In the genomic region with DNA sequence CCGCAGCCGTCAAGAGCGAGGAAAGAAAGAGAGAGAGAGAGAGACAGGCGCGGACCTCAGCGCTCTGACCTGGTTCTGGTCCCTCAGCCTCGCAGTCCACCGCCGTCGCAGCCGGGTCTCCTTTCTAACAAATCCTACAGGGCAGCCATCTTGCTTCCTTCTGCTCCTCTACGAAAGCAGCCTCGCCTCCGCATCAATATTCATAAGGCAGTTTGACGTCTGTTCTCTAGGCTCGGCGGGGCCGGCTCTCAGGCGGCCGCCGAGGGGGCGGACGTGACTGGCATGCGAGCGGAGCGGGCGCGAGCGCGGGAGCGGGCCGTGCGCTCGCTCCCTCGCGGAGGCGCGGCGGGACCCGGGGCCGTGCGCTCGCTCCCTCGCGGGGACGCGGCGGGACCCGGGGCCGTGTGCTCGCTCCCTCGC, we compare ENCODE assay signal across 8 mouse cellular contexts. TPM values are rescaled to one million over a fixed set of nuclear protein-coding genes. Genes with fewer than 3 reads are reported as not detected.
DNase-seq lines count a peak whose midpoint lies in the region; ATAC-seq and TF ChIP-seq lines count a peak whose summit lies in the region.

No protein-coding gene starts in this region.

- 0% methylated on average over 43 of the region's 52 CpGs for WGBS in embryonic facial prominence, embryonic 11.5 days
- WGBS in heart, adult 2 months: under 1% methylated on average over 52 of the region's 52 CpGs
- WGBS in limb, embryonic 13.5 days: 0% methylated on average over 48 of the region's 52 CpGs
- under 1% methylated on average over 50 of the region's 52 CpGs for WGBS in midbrain, embryonic 15.5 days
- under 1% methylated on average over 52 of the region's 52 CpGs for WGBS in spleen, adult 2 months

- peak overlapping the region; percentile 76 for H3K27ac ChIP-seq in embryonic facial prominence, embryonic 11.5 days (replicated peaks; ENCODE audit: low read depth, low read length)
- H3K27ac ChIP-seq in heart, adult 2 months: peak overlapping the region; percentile 93
- peak overlapping the region; percentile 94 for H3K27ac ChIP-seq in limb, embryonic 13.5 days
- peak overlapping the region; percentile 94 for H3K27ac ChIP-seq in midbrain, embryonic 15.5 days
- H3K27ac ChIP-seq in spleen, adult 2 months (ENCODE audit: insufficient read depth, low read length): peak overlapping the region; percentile 88

- peak overlapping the region; percentile 75 for H3K4me3 ChIP-seq in erythroblast, embryonic 14.5 days (replicated peaks)
- peak overlapping the region; percentile 73 for H3K4me3 ChIP-seq in embryonic facial prominence, embryonic 11.5 days (ENCODE audit: low read depth, low read length)
- peak overlapping the region; percentile 95 for H3K4me3 ChIP-seq in heart, adult 2 months
- peak overlapping the region; percentile 78 for H3K4me3 ChIP-seq in limb, embryonic 13.5 days
- H3K4me3 ChIP-seq in midbrain, embryonic 15.5 days: peak overlapping the region; percentile 83
- peak overlapping the region; percentile 99 for H3K4me3 ChIP-seq in spleen, adult 2 months (ENCODE audit: extremely low read depth, insufficient read depth, insufficient read length)

- peaks cover 13% of the 10 kb centered on the region for H3K4me1 ChIP-seq in erythroblast, embryonic 14.5 days (ENCODE audit: control insufficient read depth)
- no peaks in the 10 kb centered on the region for H3K4me1 ChIP-seq in embryonic facial prominence, embryonic 11.5 days (ENCODE audit: control insufficient read depth, insufficient read depth, low read length)
- H3K4me1 ChIP-seq in heart, adult 2 months (ENCODE audit: control insufficient read depth, insufficient read depth, low read length): peaks cover 4% of the 10 kb centered on the region
- H3K4me1 ChIP-seq in limb, embryonic 13.5 days: peaks cover 18% of the 10 kb centered on the region
- peaks cover 24% of the 10 kb centered on the region for H3K4me1 ChIP-seq in midbrain, embryonic 15.5 days
- H3K4me1 ChIP-seq in spleen, adult 2 months (ENCODE audit: control insufficient read depth, insufficient read depth, insufficient read length): peaks cover 5% of the 10 kb centered on the region

- TF ChIP-seq EP300 in heart, adult 2 months (IDR thresholded peaks at IDR 0.05; ENCODE audit: insufficient read depth, low read depth, low read length): 0 out of 2 replicates have a peak, but pooled peaks have one; percentile 39

- no peaks in the 10 kb centered on the region for H3K9me3 ChIP-seq in erythroblast, embryonic 14.5 days (ENCODE audit: control insufficient read depth, low read length)
- no peaks in the 10 kb centered on the region for H3K9me3 ChIP-seq in embryonic facial prominence, embryonic 11.5 days (replicated peaks; ENCODE audit: control insufficient read depth, low read length)
- no peaks in the 10 kb centered on the region for H3K9me3 ChIP-seq in limb, embryonic 13.5 days
- H3K9me3 ChIP-seq in midbrain, embryonic 15.5 days: no peaks in the 10 kb centered on the region

- TF ChIP-seq POLR2A in heart, adult 2 months (IDR thresholded peaks at IDR 0.05; ENCODE audit: insufficient read depth, low read depth, low read length): peak; percentile 91
- TF ChIP-seq POLR2A in spleen, adult 2 months (IDR thresholded peaks at IDR 0.05; ENCODE audit: low read depth, low read length): peak; percentile 66

- intact Hi-C loops in heart, adult 2 months (cut with DNase I): loop anchor here (5.0 kb wide), 2 partner anchors 232 to 1982 kb away; a partner anchor contains a TSS

- TF ChIP-seq CTCF in heart, adult 2 months (IDR thresholded peaks at IDR 0.05): no peak
- TF ChIP-seq CTCF in spleen, adult 2 months (IDR thresholded peaks at IDR 0.05; ENCODE audit: extremely low read depth, insufficient read depth, insufficient read length, insufficient replicate concordance): no peak

- peaks cover 15% of the 10 kb centered on the region for H3K27me3 ChIP-seq in erythroblast, embryonic 14.5 days (ENCODE audit: control insufficient read depth)
- H3K27me3 ChIP-seq in embryonic facial prominence, embryonic 11.5 days (ENCODE audit: control insufficient read depth, insufficient read depth, low read length): no peaks in the 10 kb centered on the region
- H3K27me3 ChIP-seq in heart, adult 2 months (ENCODE audit: control insufficient read depth, insufficient read depth, low read length): no peaks in the 10 kb centered on the region
- H3K27me3 ChIP-seq in limb, embryonic 13.5 days: no peaks in the 10 kb centered on the region
- no peaks in the 10 kb centered on the region for H3K27me3 ChIP-seq in midbrain, embryonic 15.5 days (replicated peaks)
- H3K27me3 ChIP-seq in spleen, adult 2 months (ENCODE audit: control insufficient read depth, insufficient read depth, low read length): no peaks in the 10 kb centered on the region

- H3K4me2 ChIP-seq in embryonic facial prominence, embryonic 11.5 days (ENCODE audit: low read depth, low read length): peak overlapping the region; percentile 69
- peak overlapping the region; percentile 74 for H3K4me2 ChIP-seq in limb, embryonic 13.5 days (replicated peaks)
- peak overlapping the region; percentile 89 for H3K4me2 ChIP-seq in midbrain, embryonic 15.5 days

- peak overlapping the region; percentile 88 for H3K9ac ChIP-seq in embryonic facial prominence, embryonic 11.5 days (replicated peaks; ENCODE audit: low read length)
- H3K9ac ChIP-seq in heart, adult 2 months (ENCODE audit: low read depth, low read length): peak overlapping the region; percentile 77
- H3K9ac ChIP-seq in limb, embryonic 13.5 days: peak overlapping the region; percentile 85
- H3K9ac ChIP-seq in midbrain, embryonic 15.5 days: peak overlapping the region; percentile 79

- peak; percentile 94 for DNase-seq in embryonic facial prominence, embryonic 11.5 days (ENCODE audit: low spot score)
- DNase-seq in heart, adult 2 months: peak; percentile 84 to 93
- peak; percentile 89 to 90 for DNase-seq in kidney, adult 8-10 months
- DNase-seq in spleen, adult 2 months (ENCODE audit: low read depth in 1 of 2, low spot score in 2 of 2): peak; percentile 77

- H3K36me3 ChIP-seq in erythroblast, embryonic 14.5 days (ENCODE audit: control insufficient read depth): no peaks in the 10 kb centered on the region
- no peaks in the 10 kb centered on the region for H3K36me3 ChIP-seq in embryonic facial prominence, embryonic 11.5 days (replicated peaks; ENCODE audit: control insufficient read depth, insufficient read depth, low read depth, low read length)
- peaks cover 3% of the 10 kb centered on the region for H3K36me3 ChIP-seq in heart, adult 2 months (ENCODE audit: control insufficient read depth, insufficient read depth, low read length)
- H3K36me3 ChIP-seq in limb, embryonic 13.5 days: no peaks in the 10 kb centered on the region
- no peaks in the 10 kb centered on the region for H3K36me3 ChIP-seq in midbrain, embryonic 15.5 days (replicated peaks)
- no peaks in the 10 kb centered on the region for H3K36me3 ChIP-seq in spleen, adult 2 months (ENCODE audit: control insufficient read depth, insufficient read depth, low read length)

- ATAC-seq in erythroblast, adult 5-6 weeks (replicated peaks; ENCODE audit: low FRiP score, poor library complexity, severe bottlenecking): no peak; the same call in 1 of the 2 replicates
- peak; percentile 95 for ATAC-seq in embryonic facial prominence, embryonic 11.5 days (replicated peaks; ENCODE audit: insufficient number of reproducible peaks, low FRiP score, low TSS enrichment, low read depth)
- ATAC-seq in limb, embryonic 13.5 days (ENCODE audit: low FRiP score, low read depth): peak; percentile 95
- peak; percentile 98 for ATAC-seq in midbrain, embryonic 15.5 days (replicated peaks)

- H3K79me2 ChIP-seq in heart, adult 2 months (replicated peaks; ENCODE audit: control insufficient read depth, insufficient read depth, low read length): peaks cover 3% of the 10 kb centered on the region; the same call in 1 of the 2 replicates

RNA-seq across cellular contexts. Expression of a gene that starts 0.8 kb away (rescaled TPM):
- 0.01 and 0.05 TPM in 2 replicates for polyA plus RNA-seq in erythroblast, embryonic 14.5 days (2012)
- 9.4 and 12.7 TPM in 2 replicates for total RNA-seq in erythroblast, adult 5-6 weeks (2015; ENCODE audit: low replicate concordance)
- 8.9 and 19.7 TPM in 2 replicates for total RNA-seq in erythroblast, adult 5-6 weeks (2017; ENCODE audit: low replicate concordance)
- polyA plus RNA-seq in embryonic facial prominence, embryonic 11.5 days (2014; fragmentation: Nextera tagmentation; extraction: Ambion mirVana): 11.6 and 13.5 TPM in 2 replicates
- total RNA-seq in heart, adult 2 months (2021): 10 to 100 TPM; 14.9 to 17.9 TPM
- 8.6 and 15.0 TPM in 2 replicates for polyA plus RNA-seq in heart, adult 2 months (2012; rRNA removed)
- polyA plus RNA-seq in limb, embryonic 13.5 days (2015; fragmentation: Nextera tagmentation; extraction: Ambion mirVana): 19.4 and 22.0 TPM in 2 replicates
- polyA plus RNA-seq in midbrain, embryonic 15.5 days (2015; fragmentation: Nextera tagmentation; extraction: Ambion mirVana): 23.0 and 25.4 TPM in 2 replicates
- 10.5 and 13.1 TPM in 2 replicates for polyA plus RNA-seq in spleen, adult 2 months (2012; rRNA removed)
